8 mouse cellular contexts compared by ENCODE assay signal in the genomic region with DNA sequence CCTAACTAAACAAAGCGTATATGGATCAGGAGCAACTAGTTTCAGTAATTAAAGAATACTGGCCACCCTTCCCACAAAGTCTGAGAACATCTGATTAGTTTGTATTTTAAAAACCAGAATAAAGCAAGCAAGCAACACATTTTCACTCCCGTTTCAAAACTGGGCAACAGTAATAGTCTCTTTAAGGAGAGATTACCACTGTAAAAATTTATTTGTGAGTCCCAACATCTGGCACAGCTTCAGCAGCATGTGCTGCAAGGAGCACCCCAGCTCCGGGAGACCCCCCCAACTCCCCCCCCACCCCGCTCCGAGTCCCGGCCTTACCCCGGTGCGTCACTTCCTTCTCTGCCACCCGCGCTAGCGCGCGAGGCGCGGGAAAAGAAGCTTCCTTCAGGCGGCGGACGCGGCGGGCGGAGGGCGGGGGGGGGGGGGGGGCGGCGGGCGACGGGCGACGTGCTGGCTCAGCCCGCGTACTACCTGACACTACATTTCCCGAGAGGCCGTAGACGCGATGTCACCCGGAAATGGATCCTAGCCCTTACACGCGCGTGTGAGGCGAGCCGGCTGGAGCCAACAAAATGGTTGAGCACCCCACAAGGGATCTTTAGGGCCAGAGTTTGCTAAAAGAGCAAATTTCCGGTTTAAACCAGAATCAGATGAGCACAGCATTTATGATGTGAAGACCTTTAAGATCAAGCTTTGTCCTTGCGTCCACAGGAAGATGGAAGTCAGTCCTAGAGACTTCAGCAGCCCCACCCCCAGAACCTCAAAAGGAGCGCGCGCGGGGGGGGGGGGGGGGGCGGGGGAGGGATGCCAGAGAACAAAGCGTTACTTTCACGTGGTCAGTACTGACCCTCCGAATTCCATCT. TPM values are rescaled to one million over a fixed set of nuclear protein-coding genes. Genes with fewer than 3 reads are reported as not detected.
DNase-seq lines count a peak whose midpoint lies in the region; ATAC-seq lines count a peak whose summit lies in the region.

No protein-coding gene starts in this region.

- H3K9ac ChIP-seq in hindbrain, embryonic 13.5 days, result peak overlapping the region; percentile 61

- peak; percentile 83 for DNase-seq in NIH3T3 (ENCODE audit: low read depth)
- peak; percentile 80 to 93 for DNase-seq in cerebellum, postnatal 10 days
- DNase-seq in frontal cortex, postnatal 14 days (ENCODE audit: low spot score in 2 of 2), result peak; percentile 69 to 74
- peak; percentile 61 to 62 for DNase-seq in layer of hippocampus, postnatal 25 days (ENCODE audit: extremely low spot score in 1 of 2, low spot score in 1 of 2)
- DNase-seq in lung, postnatal 14 days, result peak; percentile 74
- DNase-seq in ovary, postnatal 36 days (ENCODE audit: low spot score), result peak; percentile 80
- peak; percentile 80 for DNase-seq in thymus, postnatal 14 days

- peak overlapping the region; percentile 42 for H3K4me3 ChIP-seq in hindbrain, embryonic 13.5 days

- peak; percentile 98 for ATAC-seq in hindbrain, embryonic 13.5 days (ENCODE audit: low FRiP score)

- peaks cover 10% of the 10 kb centered on the region for H3K4me1 ChIP-seq in hindbrain, embryonic 13.5 days (replicated peaks)

- H3K4me2 ChIP-seq in hindbrain, embryonic 13.5 days, result peak overlapping the region; percentile 56

- peak overlapping the region; percentile 90 for H3K27ac ChIP-seq in hindbrain, embryonic 13.5 days

- no peaks in the 10 kb centered on the region for H3K9me3 ChIP-seq in hindbrain, embryonic 13.5 days

- peaks cover 7% of the 10 kb centered on the region; the same call in 1 of the 2 replicates for H3K36me3 ChIP-seq in hindbrain, embryonic 13.5 days

- 2% methylated on average over 27 of the region's 50 CpGs for WGBS in hindbrain, embryonic 13.5 days

- H3K27me3 ChIP-seq in hindbrain, embryonic 13.5 days, result no peaks in the 10 kb centered on the region

RNA-seq across cellular contexts. Expression of a gene that starts 13.6 kb away (rescaled TPM):
- polyA plus RNA-seq in hindbrain, embryonic 13.5 days (2015; fragmentation: Nextera tagmentation; extraction: Ambion mirVana), result not detected in 2 replicates
- not detected for total RNA-seq in layer of hippocampus, postnatal 25 days (2021)

Comparison
In these comparisons a context has a peak if more than half of its experiments do, and no peak if none do; other contexts are left out.
1. Peak in every context shown above with its lines: DNase-seq, ATAC-seq, H3K4me3 ChIP-seq and H3K27ac ChIP-seq.